Mouse (Mus musculus): Measurements from ENCODE around the gene Gm20388.

DNA sequence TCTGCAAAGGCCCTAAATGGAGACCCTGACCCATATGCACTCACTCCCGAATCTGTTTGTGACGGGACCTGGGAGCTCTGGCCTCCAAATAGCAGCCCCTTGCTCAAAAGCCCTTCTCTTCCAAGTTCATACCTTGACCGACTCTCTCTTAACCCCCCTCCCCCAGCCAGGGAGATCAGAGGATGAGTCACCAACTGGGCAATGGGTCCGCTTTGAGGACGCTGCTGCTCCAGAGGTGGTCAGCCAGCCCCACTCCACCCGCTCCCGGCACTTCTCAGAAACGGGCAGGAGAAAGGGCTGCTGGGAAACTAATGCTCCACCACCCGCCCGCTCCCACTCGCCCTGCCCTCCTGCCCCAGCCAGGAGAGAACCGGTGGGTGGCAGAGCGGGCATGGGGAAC is 1165.3 kb downstream of the Gm20388 start:
- TF ChIP-seq CTCF (IDR thresholded peaks at IDR 0.05; ENCODE audit: low read depth) (no peak), EP300 (optimal IDR thresholded peaks at IDR 0.05) (no peak)
